Mouse (Mus musculus) gastrocnemius, adult 2 months (tissue): ENCODE results near the gene Gm26920. TPM values are rescaled to one million over a fixed set of nuclear protein-coding genes. Genes with fewer than 3 reads are reported as not detected.

Experiments
- DNase-seq: peaks from one replicate; pipeline ENCODE4 v3.0.0; 2022
- H3K27ac ChIP-seq: fragments of 200-600 bp; 2 replicates; pipeline ENCODE4 v1.8.1; 2022; ENCODE audit warnings: mild to moderate bottlenecking
- H3K4me3 ChIP-seq: fragments of 200-600 bp; 2 replicates; pipeline ENCODE4 v1.8.1; 2022; ENCODE audit warnings: mild to moderate bottlenecking, moderate library complexity
- CTCF ChIP-seq: fragments of 200-600 bp; IDR thresholded peaks from 2 replicates; pipeline ENCODE4 v1.8.1; 2022; ENCODE audit warnings: antibody characterized with exemption, mild to moderate bottlenecking, moderate library complexity
- intact Hi-C: fragments of 180-260 bp; cut with DNase I; formaldehyde crosslinking; loops from one replicate; pipeline ENCODE4 v1.15.1; 2025
- total RNA-seq, 2 experiments: library from RNA; stranded (reverse); gene quantifications; 2 replicates each; pipeline ENCODE4 v1.2.3; 2021

Gene Gm26920
- total RNA-seq, 2 experiments from 2014 or later: 0.59 TPM; not detected in 1

- H3K4me3 ChIP-seq: peak overlapping the region; percentile 95
- no peak for DNase-seq
- H3K27ac ChIP-seq: peak overlapping the region; percentile 99
- no peak for TF ChIP-seq CTCF
- intact Hi-C loops: loop anchor here (5.0 kb wide), 1 partner anchor 187 kb away; the partner anchor contains the start of genes Zfp27 and Zfp383
Observed at GRCm38 (mm10) chr7:30093918-30094415, 3.8 kb upstream of the Gm26920 start.

GRCm38 (mm10) chr7:30092666-30093065, 2.5 kb upstream of the Gm26920 start:
- DNase-seq: no peak
- Histone ChIP-seq H3K27ac (no peak overlapping the region), H3K4me3 (no peak overlapping the region)
- intact Hi-C loops: loop anchor here (5.0 kb wide), 1 partner anchor 185 kb away; the partner anchor contains the start of genes Zfp27 and Zfp383
- TF ChIP-seq CTCF: no peak

- intact Hi-C loops: loop anchor here (1.0 to 5.0 kb wide), 4 partner anchors 18 to 184 kb away; partner anchors contain the start of genes Zfp27, Zfp383, Zfp74 and Zfp82
- peak overlapping the region; percentile 92 for H3K4me3 ChIP-seq
- no peak for DNase-seq
Observed at GRCm38 (mm10) chr7:30090970-30091585, 868 bp upstream of the Gm26920 start.

GRCm38 (mm10) chr7:30089405-30089804, 805 bp downstream of the Gm26920 start:
- Histone ChIP-seq H3K4me3 (peak overlapping the region; percentile 92), H3K27ac (peak overlapping the region; percentile 91)
- DNase-seq: no peak
- no peak for TF ChIP-seq CTCF
- intact Hi-C loops: loop anchor here (5.0 kb wide), 2 partner anchors 37 to 62 kb away; partner anchors contain the start of gene Zfp14

More at GRCm38 (mm10) chr7:30090970-30091585, 868 bp upstream of the Gm26920 start:
- TF ChIP-seq CTCF: peak; percentile 56
- peak overlapping the region; percentile 91 for H3K27ac ChIP-seq

GRCm38 (mm10) chr7:30086524-30086923, 3.7 kb downstream of the Gm26920 start:
- intact Hi-C loops: loop anchor here (5.0 kb wide), 2 partner anchors 34 to 59 kb away; partner anchors contain the start of gene Zfp14
- Histone ChIP-seq H3K27ac (no peak overlapping the region), H3K4me3 (no peak overlapping the region)
- no peak for DNase-seq
- no peak for TF ChIP-seq CTCF

- H3K27ac ChIP-seq: peak within 1 kb of the TSS; percentile 89
Observed at GRCm38 (mm10) chr7:30072146-30073028, 17.8 kb downstream of the Gm26920 start, which contains the start of gene Zfp82. Zfp82 (minus strand) TSS chr7:30072900.

GRCm38 (mm10) chr7:30064622-30065021, 25.6 kb downstream of the Gm26920 start:
- H3K4me3 ChIP-seq: no peak overlapping the region
- peak; percentile 47 for TF ChIP-seq CTCF
- DNase-seq: peak; percentile 30
- H3K27ac ChIP-seq: no peak overlapping the region
- intact Hi-C loops: loop anchor here (10.0 kb wide), 1 partner anchor 50 kb away; no protein-coding TSS in a partner anchor

More at GRCm38 (mm10) chr7:30072146-30073028, 17.8 kb downstream of the Gm26920 start, which contains the start of gene Zfp82:
- DNase-seq: peak; percentile 90
- H3K4me3 ChIP-seq: peak within 1 kb of the TSS; percentile 96
- intact Hi-C loops: loop anchor here (2.0 kb wide), 1 partner anchor 18 kb away; the partner anchor contains the start of genes Gm26920 and Zfp566
- no peak for TF ChIP-seq CTCF

GRCm38 (mm10) chr7:30062478-30062877, 27.7 kb downstream of the Gm26920 start:
- DNase-seq: no peak
- no peak overlapping the region for H3K27ac ChIP-seq
- TF ChIP-seq CTCF: peak; percentile 48
- intact Hi-C loops: loop anchor here (10.0 kb wide), 1 partner anchor 48 kb away; no protein-coding TSS in a partner anchor
- H3K4me3 ChIP-seq: no peak overlapping the region

- intact Hi-C loops: loop anchor here (10.0 kb wide), 1 partner anchor 46 kb away; no protein-coding TSS in a partner anchor
- H3K27ac ChIP-seq: peak overlapping the region; percentile 80
- TF ChIP-seq CTCF: no peak
- H3K4me3 ChIP-seq: no peak overlapping the region
- no peak for DNase-seq
Observed at GRCm38 (mm10) chr7:30060341-30060740, 29.9 kb downstream of the Gm26920 start.

GRCm38 (mm10) chr7:30053591-30053990, 36.6 kb downstream of the Gm26920 start:
- no peak overlapping the region for H3K4me3 ChIP-seq
- intact Hi-C loops: loop anchor here (5.0 kb wide), 1 partner anchor 34 kb away; no protein-coding TSS in a partner anchor
- no peak for TF ChIP-seq CTCF
- H3K27ac ChIP-seq: peak overlapping the region; percentile 58
- DNase-seq: no peak

- intact Hi-C loops: loop anchor here (5.0 kb wide), 1 partner anchor 36 kb away; no protein-coding TSS in a partner anchor
- TF ChIP-seq CTCF: no peak
Observed at GRCm38 (mm10) chr7:30050882-30051548, 39.2 kb downstream of the Gm26920 start, which contains the start of gene Zfp14. Zfp14 (minus strand) TSS chr7:30051380.

More at GRCm38 (mm10) chr7:30050882-30051548, 39.2 kb downstream of the Gm26920 start, which contains the start of gene Zfp14:
- Histone ChIP-seq H3K4me3 (peak within 1 kb of the TSS; percentile 90), H3K27ac (peak within 1 kb of the TSS; percentile 80)
- DNase-seq: peak; percentile 93
